Mouse (Mus musculus) cortical plate, adult 2 months (tissue): Measurements from ENCODE around the gene Tmem181a.
"Not testable (repeated sequence)": the region's sequence is repeated elsewhere in the genome, so short reads cannot be mapped to it uniquely, and the experiment has no call there.

Experiments used
- CTCF ChIP-seq: fragments of 200-500 bp; IDR thresholded peaks from 2 replicates; pipeline ENCODE4 v1.5.1; 2011; ENCODE audit warnings: mild to moderate bottlenecking, control low read depth, low read length; ENCODE audit not compliant: insufficient read depth; ENCODE audit errors: extremely low read depth
- POLR2A ChIP-seq: fragments of 200-500 bp; IDR thresholded peaks from 2 replicates; pipeline ENCODE4 v1.6.1; 2011; ENCODE audit warnings: mild to moderate bottlenecking, low read length, control low read depth; ENCODE audit not compliant: insufficient read depth; ENCODE audit errors: extremely low read depth

DNA sequence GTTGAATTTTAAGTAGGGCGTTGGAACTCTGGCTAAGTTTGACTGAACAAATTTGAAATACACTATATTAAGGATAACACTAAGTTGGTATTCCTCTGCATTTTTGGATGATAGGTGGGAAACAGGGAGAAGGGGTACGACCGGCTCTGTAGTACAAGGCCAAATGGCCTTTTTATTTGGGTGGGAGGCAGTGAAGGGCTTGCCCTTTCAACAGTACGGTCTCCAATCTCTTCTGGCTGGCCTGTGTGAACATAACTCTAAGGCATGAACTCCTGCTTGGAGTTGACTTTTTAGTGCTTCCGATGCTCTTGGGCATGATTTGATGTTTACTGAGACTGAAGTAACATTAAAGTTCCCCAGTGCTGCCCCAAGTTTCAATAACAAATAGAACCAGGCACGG is 68.9 kb downstream of the Tmem181a start:
- not testable (repeated sequence) for TF ChIP-seq POLR2A, CTCF
